Mouse (Mus musculus) heart, postnatal 10 days (tissue): Measurements from ENCODE around the gene Mgea5. TPM values are rescaled to one million over a fixed set of nuclear protein-coding genes. Genes with fewer than 3 reads are reported as not detected.
"Not testable (repeated sequence)": the region's sequence is repeated elsewhere in the genome, so short reads cannot be mapped to it uniquely, and the experiment has no call there.

Source experiments
- DNase-seq, 2 experiments: peaks; one replicate each; pipeline ENCODE4 v3.0.0; 2021
- intact Hi-C: fragments of 180-260 bp; cut with DNase I; formaldehyde crosslinking; loops from one replicate; pipeline ENCODE4 v1.15.1; 2025
- total RNA-seq, 2 experiments: library from RNA; stranded (reverse); gene quantifications; 2 replicates each; pipeline ENCODE4 v1.2.3; 2021

Mgea5 gene
- total RNA-seq = 10 to 100 TPM; 73.6 to 77.1 TPM

DNA sequence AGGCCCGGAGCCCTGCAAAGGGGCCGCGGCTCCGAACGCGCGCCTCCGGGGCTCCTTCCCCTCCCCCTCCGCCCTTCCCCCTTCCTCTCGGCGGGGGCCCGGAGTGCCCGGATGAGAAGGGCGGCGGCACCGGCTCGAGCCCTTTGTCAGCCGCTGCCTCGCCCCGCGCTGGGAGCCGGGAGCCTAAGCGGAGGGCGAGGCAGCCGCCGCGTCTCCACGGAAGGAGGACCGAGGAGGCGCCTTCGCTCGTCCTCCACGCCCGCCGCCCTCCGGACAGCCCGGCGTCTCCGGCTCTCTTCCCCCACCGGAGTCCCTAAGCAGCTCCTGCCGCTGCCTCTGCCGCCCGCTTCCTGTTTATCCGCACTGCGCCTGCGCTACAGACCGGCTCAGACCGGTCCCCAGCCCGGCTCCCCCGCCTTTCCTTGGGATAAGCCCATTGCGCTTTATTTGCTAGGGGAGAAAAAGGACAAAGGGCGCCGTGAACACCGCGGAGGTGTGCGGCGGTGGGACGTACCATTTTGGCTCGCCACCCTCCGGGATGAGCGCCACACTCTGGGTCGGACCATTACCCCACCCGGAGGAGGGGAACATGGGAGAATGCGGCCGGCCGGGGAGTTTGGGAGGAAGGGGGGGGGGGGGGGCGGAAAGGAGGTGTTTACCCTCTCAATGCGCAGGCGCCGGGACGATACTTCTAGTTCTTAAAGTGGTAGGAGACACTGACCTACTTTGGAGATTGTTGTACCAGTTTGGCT is at the start of gene Mgea5:
Gene Mgea5 (minus strand): TSS at position 657 of the 752 bp plus-strand sequence.
- DNase-seq = peak; percentile 97 to 99
- intact Hi-C loops = no loop called here

GRCm38 (mm10) chr19:45830679-45831078 is 47.0 kb upstream of the Mgea5 start:
- DNase-seq = no peak
- intact Hi-C loops = loop anchor here (2.0 kb wide), 1 partner anchor 18 kb away; no protein-coding TSS in a partner anchor

GRCm38 (mm10) chr19:45827736-45828135 is 44.1 kb upstream of the Mgea5 start:
- no peak for DNase-seq
- intact Hi-C loops = loop anchor here (5.0 kb wide), 1 partner anchor 85 kb away; no protein-coding TSS in a partner anchor

DNA sequence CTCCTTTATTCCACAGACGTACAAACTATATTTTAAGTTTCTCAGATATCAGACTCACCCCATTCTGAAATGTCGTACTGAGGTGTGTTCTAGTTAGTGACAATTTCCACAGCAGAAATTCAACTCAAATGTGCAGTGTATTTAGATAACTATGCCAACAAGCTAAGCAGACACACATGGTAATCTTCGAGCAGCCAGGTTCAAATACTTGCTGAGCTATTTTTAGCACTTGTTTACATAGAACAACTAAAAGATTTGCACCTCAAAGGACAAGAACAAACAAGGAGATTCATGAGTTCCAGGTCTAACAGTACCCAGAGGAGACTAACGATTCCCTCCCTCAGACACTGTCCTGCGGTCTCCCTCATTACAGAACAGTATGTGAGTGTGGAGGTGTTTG is 43.5 kb upstream of the Mgea5 start:
- intact Hi-C loops = loop anchor here (5.0 kb wide), 1 partner anchor 85 kb away; no protein-coding TSS in a partner anchor
- DNase-seq = no peak

- DNase-seq = peak; percentile 45 to 64
- intact Hi-C loops = loop anchor here (5.0 kb wide), 1 partner anchor 86 kb away; no protein-coding TSS in a partner anchor
These were observed 42.5 kb upstream of the Mgea5 start for GRCm38 (mm10) chr19:45826146-45826545.

DNA sequence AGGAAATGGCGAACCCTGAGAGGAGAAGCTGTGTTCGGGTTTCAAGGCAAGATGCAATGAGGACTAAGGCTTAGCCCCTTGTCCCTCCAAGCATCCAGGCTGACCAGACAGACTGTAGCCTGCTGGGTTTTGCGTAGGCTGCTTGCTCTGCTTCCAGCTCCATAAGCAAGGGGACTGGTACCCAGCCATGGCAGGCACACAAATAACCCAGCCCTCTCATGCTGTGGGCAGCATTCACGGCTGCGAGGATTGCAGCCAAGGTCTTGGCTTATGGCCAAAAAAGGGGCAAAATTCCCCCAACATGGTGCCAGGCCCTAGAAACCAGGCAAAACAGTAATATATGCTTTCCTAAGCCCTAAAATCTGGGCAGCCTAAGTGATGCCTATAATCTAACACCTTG is 38.2 kb upstream of the Mgea5 start:
- intact Hi-C loops = no loop called here
- no peak for DNase-seq

GRCm38 (mm10) chr19:45817816-45818490 is 34.3 kb upstream of the Mgea5 start:
- intact Hi-C loops = no loop called here
- DNase-seq = no peak

DNA sequence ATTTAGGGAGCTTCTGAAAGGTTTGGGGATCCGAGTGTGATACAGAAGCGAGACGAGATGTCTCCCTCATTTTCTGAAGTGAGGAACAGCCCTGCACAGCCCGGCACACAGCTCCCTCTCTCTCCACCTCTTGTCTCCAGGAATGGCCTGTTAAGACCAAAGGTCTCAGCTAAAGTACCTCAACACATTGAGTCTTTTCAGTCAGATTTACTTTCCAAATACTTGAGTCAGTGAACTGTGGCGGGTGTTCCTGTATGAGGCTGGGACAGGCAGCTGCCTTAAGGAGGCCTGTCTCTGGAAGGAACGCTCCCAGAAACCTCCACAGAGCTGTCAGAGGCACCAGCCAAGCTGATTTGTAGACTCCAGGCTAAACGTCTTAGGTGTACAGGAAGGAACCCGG is 33.1 kb upstream of the Mgea5 start:
- intact Hi-C loops = no loop called here

DNA sequence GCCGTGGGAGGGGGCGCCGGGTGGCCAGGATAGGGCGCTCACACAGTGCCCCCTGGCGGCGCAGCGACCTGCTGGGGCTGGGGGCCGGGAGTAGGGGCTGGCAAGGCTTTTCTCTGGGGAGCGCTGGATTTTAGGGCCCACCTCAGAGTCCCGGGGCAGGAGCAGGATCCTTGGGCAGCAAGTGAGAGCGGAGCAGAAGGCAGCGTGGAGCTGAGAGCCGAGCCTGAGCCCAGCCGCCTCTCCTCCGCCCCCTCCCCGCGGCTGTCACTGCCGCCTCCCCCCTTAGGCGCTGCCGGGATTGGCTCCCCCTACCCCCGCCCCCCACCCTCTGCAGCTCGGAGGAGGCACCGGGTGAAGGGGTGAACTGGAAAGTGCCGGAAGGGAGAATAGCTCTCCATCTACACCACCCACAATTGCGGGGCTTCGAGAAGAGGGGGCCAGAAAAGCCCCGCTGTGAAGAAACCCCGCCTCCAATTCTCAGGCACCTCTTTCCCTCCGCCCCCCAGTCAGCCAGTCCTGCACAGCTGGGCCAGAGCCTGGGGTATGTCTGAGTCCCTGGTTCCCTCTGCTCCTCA is 32.3 kb upstream of the Mgea5 start, which contains the start of gene Kcnip2:
Gene Kcnip2 (minus strand): TSS at position 231 of the 575 bp plus-strand sequence.
- intact Hi-C loops = no loop called here
- DNase-seq = peak; percentile 52 to 57

More for the DNA sequence above, 33.1 kb upstream of the Mgea5 start:
- DNase-seq = no peak

DNA sequence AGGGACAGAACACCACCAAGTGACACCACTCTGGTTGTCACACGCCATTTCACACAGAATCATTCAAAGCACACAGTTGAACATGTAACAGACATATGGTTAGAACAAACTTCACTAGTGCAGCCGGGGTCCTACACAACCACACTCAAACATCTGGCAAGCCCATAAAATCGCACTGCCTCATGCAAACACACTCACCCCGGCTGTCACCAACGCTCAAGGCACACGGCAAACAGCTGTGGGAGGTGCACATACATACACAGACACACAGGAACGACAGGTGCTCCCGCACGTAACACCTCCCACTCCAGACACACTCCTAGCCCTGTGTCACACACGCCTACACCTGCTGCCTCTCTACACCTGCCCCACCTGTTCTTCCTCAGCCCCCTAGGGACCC is 31.5 kb upstream of the Mgea5 start:
- no peak for DNase-seq
- intact Hi-C loops = no loop called here

GRCm38 (mm10) chr19:45813801-45814200 is 30.2 kb upstream of the Mgea5 start:
- no peak for DNase-seq
- intact Hi-C loops = loop anchor here (2.0 kb wide), 3 partner anchors 17 to 201 kb away; no protein-coding TSS in a partner anchor

DNA sequence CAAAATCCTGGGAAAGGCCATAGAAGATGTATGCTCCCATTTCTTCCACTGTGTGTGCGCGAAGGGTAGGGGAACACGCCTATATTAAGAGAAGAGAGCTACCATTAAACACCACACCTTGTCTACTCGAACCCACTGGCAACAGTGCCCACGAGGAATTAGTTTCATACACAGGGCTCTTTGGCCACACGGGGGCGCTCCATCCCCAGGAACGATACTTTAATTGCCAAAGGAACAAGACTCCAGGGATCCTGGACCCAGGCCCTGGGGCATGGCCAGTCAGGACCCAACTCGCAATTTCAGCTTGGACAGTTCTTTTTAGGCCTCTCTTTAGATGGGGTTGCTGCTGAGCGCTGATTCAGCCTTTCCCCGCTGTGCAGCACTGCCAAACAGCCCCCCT is 29.6 kb upstream of the Mgea5 start:
- intact Hi-C loops = loop anchor here (2.0 kb wide), 3 partner anchors 18 to 202 kb away; no protein-coding TSS in a partner anchor
- DNase-seq = peak; percentile 86 to 92

GRCm38 (mm10) chr19:45812673-45813252 is 29.1 kb upstream of the Mgea5 start:
- intact Hi-C loops = loop anchor here (2.0 kb wide), 3 partner anchors 18 to 202 kb away; no protein-coding TSS in a partner anchor
- no peak for DNase-seq

GRCm38 (mm10) chr19:45812115-45812514 is 28.5 kb upstream of the Mgea5 start:
- no peak for DNase-seq
- intact Hi-C loops = loop anchor here (2.0 kb wide), 3 partner anchors 19 to 203 kb away; no protein-coding TSS in a partner anchor

DNA sequence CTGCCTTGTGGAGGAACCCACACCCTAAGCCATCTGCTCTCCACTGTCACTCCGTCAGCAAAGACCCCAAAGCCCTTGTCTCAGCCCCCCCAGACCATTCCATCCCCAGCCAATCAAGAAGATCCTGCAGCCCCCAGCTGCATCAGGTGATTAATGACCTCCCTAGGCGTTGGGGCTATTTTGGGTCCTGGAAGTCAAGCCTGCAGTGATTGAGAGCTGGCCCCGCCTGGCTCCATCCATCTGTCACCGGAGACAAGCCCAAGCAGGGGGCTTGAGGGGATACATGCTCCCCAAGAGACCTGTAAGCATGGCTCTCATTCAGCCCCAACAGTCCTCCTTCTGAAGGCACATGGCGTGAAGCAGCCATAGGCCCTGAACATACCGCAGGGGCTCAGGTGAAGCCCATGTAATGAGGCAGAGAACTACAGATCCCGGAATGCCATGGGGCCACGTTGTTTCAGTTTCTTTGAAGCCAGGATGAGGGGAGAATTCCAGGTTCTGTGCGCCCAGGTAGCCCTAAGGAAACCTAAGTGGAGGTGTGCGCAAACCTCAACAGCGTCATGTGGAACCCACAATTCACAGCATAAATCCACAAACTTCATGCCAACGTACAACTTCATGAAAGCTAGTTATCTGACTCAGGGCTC is 27.5 kb upstream of the Mgea5 start:
- DNase-seq = no peak
- intact Hi-C loops = no loop called here

DNA sequence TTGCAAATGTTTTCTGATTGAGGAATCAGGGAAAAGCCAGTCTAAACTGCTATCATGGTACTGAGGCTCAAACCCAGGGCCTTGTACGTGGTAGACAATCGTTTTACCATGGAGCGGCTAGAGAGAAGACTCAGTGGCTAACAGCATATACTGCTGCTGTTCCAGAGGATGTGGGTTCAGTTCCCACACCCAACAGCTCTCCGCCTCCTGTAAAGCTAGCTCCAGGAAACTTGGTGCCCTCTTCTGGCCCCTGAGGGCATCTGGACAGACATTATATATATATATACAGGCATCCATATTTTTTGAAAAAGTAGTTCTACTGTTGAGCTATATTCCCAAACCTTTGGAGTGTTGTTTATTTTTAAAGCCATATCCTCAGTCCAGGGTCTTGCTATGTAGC is 24.1 kb upstream of the Mgea5 start:
- intact Hi-C loops = no loop called here
- DNase-seq = no peak

DNA sequence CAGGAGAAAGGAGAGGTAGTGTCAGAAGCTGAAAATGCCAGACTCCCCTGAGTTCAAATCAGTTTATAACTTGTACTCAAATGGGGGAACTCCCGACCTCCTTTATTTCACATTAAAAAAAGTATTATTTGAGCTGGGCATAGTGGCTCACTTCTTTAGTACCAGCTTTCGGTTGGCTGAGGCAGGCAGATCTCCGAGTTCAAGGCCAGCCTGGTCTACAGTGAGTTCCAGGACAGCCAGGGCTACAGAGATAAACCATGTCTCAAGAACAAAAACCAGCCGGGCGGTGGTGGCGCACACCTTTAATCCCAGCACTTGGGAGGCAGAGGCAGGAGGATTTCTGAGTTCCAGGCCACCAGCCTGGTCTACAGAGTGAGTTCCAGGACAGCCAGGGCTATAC is 22.2 kb upstream of the Mgea5 start:
- DNase-seq = not testable (repeated sequence)
- intact Hi-C loops = loop anchor here (2.0 kb wide), 2 partner anchors 147 to 209 kb away; no protein-coding TSS in a partner anchor

GRCm38 (mm10) chr19:45804593-45805368 is 21.1 kb upstream of the Mgea5 start:
- DNase-seq = peak; percentile 45 to 50
- intact Hi-C loops = loop anchor here (2.0 kb wide), 2 partner anchors 148 to 210 kb away; no protein-coding TSS in a partner anchor

- intact Hi-C loops = no loop called here
- DNase-seq = no peak
These were observed 19.8 kb upstream of the Mgea5 start for GRCm38 (mm10) chr19:45803408-45803807.
